Mouse (Mus musculus): ENCODE data around the gene Cfap54. TPM values are rescaled to one million over a fixed set of nuclear protein-coding genes. Genes with fewer than 3 reads are reported as not detected.

Gene Cfap54
- 0.06 TPM in 1 of 2 replicates, not detected in the other for polyA plus RNA-seq (2012; rRNA removed)

DNA sequence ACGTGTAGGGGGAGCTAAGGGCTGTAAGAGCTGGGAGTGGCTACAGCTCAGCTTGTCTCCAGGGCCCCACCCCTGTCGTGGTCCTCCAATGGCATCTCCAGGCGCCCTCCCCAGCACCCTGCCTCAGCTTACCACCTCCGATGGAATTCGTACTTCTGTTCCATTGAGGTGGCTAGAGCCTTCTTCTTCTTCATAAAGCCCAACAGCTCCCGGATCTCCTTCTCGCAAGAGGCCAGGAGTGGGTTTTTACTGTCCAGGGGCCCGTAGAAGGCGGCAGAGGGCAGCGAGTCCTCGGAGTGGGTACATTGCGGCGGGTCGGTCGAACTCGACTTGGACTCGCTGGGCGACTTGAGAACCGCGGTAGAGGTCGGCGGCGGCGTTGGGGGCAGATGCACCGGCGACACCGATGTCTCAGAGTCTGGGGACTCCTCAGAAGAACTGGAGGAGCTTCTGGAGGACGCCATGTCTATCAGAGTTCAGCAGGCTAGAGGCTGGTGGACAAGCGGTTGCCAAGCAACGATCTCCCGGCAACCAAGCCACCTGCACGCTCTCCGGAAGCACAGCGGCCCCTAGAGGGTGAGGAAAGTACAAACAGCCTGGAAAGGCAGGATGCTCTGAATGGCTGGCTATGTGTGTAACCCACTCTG, at the start of gene Cfap54:
TSS of gene Cfap54 (minus strand) at position 486 of the 647 bp plus-strand sequence.

Other genes with a start within 250 kb of the Cfap54 start
- 9.5 and 10.1 TPM in 2 replicates for gene Cdk17, start 79.3 kb upstream of the Cfap54 start, polyA plus RNA-seq (2012; rRNA removed)
- gene Elk3, start 229.5 kb upstream of the Cfap54 start, polyA plus RNA-seq (2012; rRNA removed) = 16.7 and 17.6 TPM in 2 replicates

Measured in colon, adult 2 months (tissue).